Mouse (Mus musculus) heart, embryonic 16.5 days (tissue): Measurements from ENCODE around the gene Hk1. TPM values are rescaled to one million over a fixed set of nuclear protein-coding genes. Genes with fewer than 3 reads are reported as not detected.

Source experiments
- ATAC-seq: fragments of 200-750 bp; cut with Nextera tagmentation; replicated peaks from 2 replicates; pipeline ENCODE4 v1.8.0; 2017; ENCODE audit warnings: moderate number of reproducible peaks; ENCODE audit not compliant: insufficient read depth, low FRiP score; ENCODE audit errors: extremely low read depth
- H3K27ac ChIP-seq: fragments of 300-500 bp; sonication (generic); 2 replicates; pipeline ENCODE4 v1.5.1; 2014; ENCODE audit warnings: mild to moderate bottlenecking, low read length, control low read depth, moderate library complexity
- H3K27me3 ChIP-seq: fragments of 300-500 bp; sonication (generic); 2 replicates; pipeline ENCODE4 v1.6.1; 2014; ENCODE audit warnings: low read length, mixed read lengths; ENCODE audit not compliant: control insufficient read depth, insufficient read depth
- H3K36me3 ChIP-seq: fragments of 300-500 bp; sonication (generic); 2 replicates; pipeline ENCODE4 v1.6.1; 2014; ENCODE audit not compliant: control insufficient read depth, insufficient read depth
- H3K4me1 ChIP-seq: fragments of 300-500 bp; sonication (generic); 2 replicates; pipeline ENCODE4 v1.6.1; 2014; ENCODE audit warnings: low read length, mixed read lengths; ENCODE audit not compliant: control insufficient read depth, insufficient read depth
- H3K4me2 ChIP-seq: fragments of 300-500 bp; sonication (generic); 2 replicates; pipeline ENCODE4 v1.6.1; 2014; ENCODE audit warnings: low read depth, mild to moderate bottlenecking, control low read depth, low read length
- H3K4me3 ChIP-seq: fragments of 300-500 bp; sonication (generic); 2 replicates; pipeline ENCODE4 v1.5.1; 2014; ENCODE audit warnings: mild to moderate bottlenecking, control low read depth, low read length
- H3K9ac ChIP-seq: fragments of 300-500 bp; sonication (generic); 2 replicates; pipeline ENCODE4 v1.6.1; 2014; ENCODE audit warnings: low read length, control low read depth
- H3K9me3 ChIP-seq: fragments of 300-500 bp; sonication (generic); replicated peaks from 2 replicates; pipeline ENCODE4 v1.6.1; 2016; ENCODE audit warnings: low read length; ENCODE audit not compliant: control insufficient read depth
- WGBS: fragments of 180-500 bp; shearing (Covaris S2); extraction: QIAGEN DNeasy Blood & Tissue Kit; methylation state at CpG from one replicate; pipeline ENCODE4 v1.1.7; 2014; 5-methylcytosine and 5-hydroxymethylcytosine counted together
- polyA plus RNA-seq: library from polyadenylated mRNA; unstranded; fragments of >200 nt; fragmentation: Nextera tagmentation; extraction: Ambion mirVana; gene quantifications from 2 replicates; pipeline ENCODE4 v1.2.1, GENCODE M21; 2015

Gene Hk1
- polyA plus RNA-seq, 1 experiment from 2014 or later: 232 TPM

GRCm38 (mm10) chr10:62282782-62283181, 96.9 kb downstream of the Hk1 start:
- Histone ChIP-seq H3K36me3 (peaks cover 73% of the 10 kb centered on the region), H3K4me3 (no peak overlapping the region), H3K4me2 (no peak overlapping the region), H3K27me3 (no peaks in the 10 kb centered on the region), H3K27ac (no peak overlapping the region), H3K4me1 (peaks cover 4% of the 10 kb centered on the region; the same call in 1 of the 2 replicates), H3K9ac (no peak overlapping the region), H3K9me3 (no peaks in the 10 kb centered on the region)
- ATAC-seq: no peak
- 48% methylated on average over 9 of the region's 9 CpGs for WGBS

GRCm38 (mm10) chr10:62279671-62280070, 100.0 kb downstream of the Hk1 start:
- Histone ChIP-seq H3K4me1 (no peaks in the 10 kb centered on the region), H3K9ac (no peak overlapping the region), H3K9me3 (no peaks in the 10 kb centered on the region), H3K27ac (no peak overlapping the region), H3K4me3 (no peak overlapping the region), H3K4me2 (no peak overlapping the region), H3K36me3 (peaks cover 67% of the 10 kb centered on the region), H3K27me3 (no peaks in the 10 kb centered on the region)
- ATAC-seq: no peak
- 86% methylated on average over 4 of the region's 4 CpGs for WGBS

GRCm38 (mm10) chr10:62279066-62279465, 100.6 kb downstream of the Hk1 start:
- H3K9ac ChIP-seq: no peak overlapping the region
- ATAC-seq: no peak
- peaks cover 67% of the 10 kb centered on the region for H3K36me3 ChIP-seq
- no peaks in the 10 kb centered on the region for H3K9me3 ChIP-seq
- no peak overlapping the region for H3K4me2 ChIP-seq
- no peak overlapping the region for H3K27ac ChIP-seq
- H3K4me1 ChIP-seq: no peaks in the 10 kb centered on the region
- WGBS: 74% methylated on average over 3 of the region's 3 CpGs
- H3K27me3 ChIP-seq: no peaks in the 10 kb centered on the region
- no peak overlapping the region for H3K4me3 ChIP-seq

- WGBS: 91% methylated on average over 18 of the region's 19 CpGs
Observed at GRCm38 (mm10) chr10:62277499-62278293, 102.0 kb downstream of the Hk1 start.

GRCm38 (mm10) chr10:62275235-62275634, 104.5 kb downstream of the Hk1 start:
- peaks cover 61% of the 10 kb centered on the region for H3K36me3 ChIP-seq
- no peaks in the 10 kb centered on the region for H3K27me3 ChIP-seq
- no peak overlapping the region for H3K4me2 ChIP-seq
- H3K9me3 ChIP-seq: no peaks in the 10 kb centered on the region
- H3K27ac ChIP-seq: no peak overlapping the region
- 0 out of 2 replicates have a peak, but pooled peaks have one; percentile 15 for ATAC-seq
- H3K4me1 ChIP-seq: no peaks in the 10 kb centered on the region
- H3K4me3 ChIP-seq: no peak overlapping the region
- 31% methylated on average over 4 of the region's 4 CpGs for WGBS
- no peak overlapping the region for H3K9ac ChIP-seq

More at GRCm38 (mm10) chr10:62277499-62278293, 102.0 kb downstream of the Hk1 start:
- ATAC-seq: no peak
- no peak overlapping the region for H3K4me2 ChIP-seq
- peaks cover 65% of the 10 kb centered on the region for H3K36me3 ChIP-seq
- H3K9me3 ChIP-seq: no peaks in the 10 kb centered on the region
- H3K27me3 ChIP-seq: no peaks in the 10 kb centered on the region
- H3K4me1 ChIP-seq: no peaks in the 10 kb centered on the region
- no peak overlapping the region for H3K27ac ChIP-seq
- no peak overlapping the region for H3K9ac ChIP-seq
- no peak overlapping the region for H3K4me3 ChIP-seq

- H3K27me3 ChIP-seq: no peaks in the 10 kb centered on the region
- 59% methylated on average over 16 of the region's 16 CpGs for WGBS
- ATAC-seq: no peak
- H3K4me2 ChIP-seq: no peak overlapping the region
- H3K4me3 ChIP-seq: no peak overlapping the region
- no peak overlapping the region for H3K27ac ChIP-seq
- no peaks in the 10 kb centered on the region for H3K9me3 ChIP-seq
- H3K4me1 ChIP-seq: no peaks in the 10 kb centered on the region
- no peak overlapping the region for H3K9ac ChIP-seq
- H3K36me3 ChIP-seq: peaks cover 46% of the 10 kb centered on the region
Observed at GRCm38 (mm10) chr10:62269278-62269677, 110.4 kb downstream of the Hk1 start.

GRCm38 (mm10) chr10:62264299-62264698, 115.4 kb downstream of the Hk1 start:
- Histone ChIP-seq H3K4me2 (no peak overlapping the region), H3K9me3 (no peaks in the 10 kb centered on the region), H3K4me3 (no peak overlapping the region), H3K36me3 (peaks cover 8% of the 10 kb centered on the region), H3K4me1 (0 out of 2 replicates have a peak, but pooled peaks cover 5% of the 10 kb centered on the region), H3K27me3 (no peaks in the 10 kb centered on the region), H3K27ac (no peak overlapping the region), H3K9ac (no peak overlapping the region)
- no peak for ATAC-seq
- 45% methylated on average over 2 of the region's 2 CpGs for WGBS

- Histone ChIP-seq H3K4me1 (0 out of 2 replicates have a peak, but pooled peaks cover 5% of the 10 kb centered on the region), H3K4me2 (no peak overlapping the region), H3K27ac (no peak overlapping the region), H3K4me3 (no peak overlapping the region), H3K36me3 (no peaks in the 10 kb centered on the region), H3K9me3 (no peaks in the 10 kb centered on the region), H3K27me3 (no peaks in the 10 kb centered on the region), H3K9ac (no peak overlapping the region)
- peak; percentile 76 for ATAC-seq
- WGBS: 14% methylated on average over 18 of the region's 18 CpGs
Observed at GRCm38 (mm10) chr10:62261115-62261886, 118.4 kb downstream of the Hk1 start.

GRCm38 (mm10) chr10:62258298-62258697, 121.4 kb downstream of the Hk1 start:
- H3K4me1 ChIP-seq: 0 out of 2 replicates have a peak, but pooled peaks cover 5% of the 10 kb centered on the region
- H3K36me3 ChIP-seq: no peaks in the 10 kb centered on the region
- ATAC-seq: no peak
- no peak overlapping the region for H3K27ac ChIP-seq
- no peaks in the 10 kb centered on the region for H3K9me3 ChIP-seq
- H3K27me3 ChIP-seq: no peaks in the 10 kb centered on the region
- no peak overlapping the region for H3K9ac ChIP-seq
- no peak overlapping the region for H3K4me2 ChIP-seq
- no peak overlapping the region for H3K4me3 ChIP-seq
- WGBS: 89% methylated on average over 5 of the region's 5 CpGs
